In genomic region chr4:57017229-57017628, GRCm38 (mm10) we compare ENCODE assay signal across 8 mouse cellular contexts. TPM values are rescaled to one million over a fixed set of nuclear protein-coding genes. Genes with fewer than 3 reads are reported as not detected.
DNase-seq lines count a peak whose midpoint lies in the region; ATAC-seq and TF ChIP-seq lines count a peak whose summit lies in the region.

No protein-coding gene starts in this region.

- DNase-seq in MEL (ENCODE audit: low read depth, low spot score) = peak; percentile 58
- peak; percentile 58 for DNase-seq in adrenal gland, postnatal 4 days (ENCODE audit: low spot score in 2 of 2)
- peak; percentile 87 for DNase-seq in embryonic facial prominence, embryonic 11.5 days (ENCODE audit: low spot score)
- peak; percentile 63 to 77 for DNase-seq in heart, postnatal 36 days
- peak; percentile 33 for DNase-seq in layer of hippocampus, adult 9-11 months
- DNase-seq in lung, postnatal 36 days = peak; percentile 78
- peak; percentile 34 for DNase-seq in skeletal muscle tissue, adult 2 months (ENCODE audit: low read depth, low spot score)
- peak; percentile 54 to 78 for DNase-seq in urinary bladder, postnatal 4 days (ENCODE audit: low spot score in 2 of 2)

- peak; percentile 87 to 93 (median 87) for TF ChIP-seq CTCF in MEL (IDR thresholded peaks at IDR 0.05 in 2 of 3, conservative IDR thresholded peaks at IDR 0.05 in 1 of 3; ENCODE audit: control insufficient read depth in 1 of 3, insufficient read depth in 1 of 3, low read depth in 2 of 3, low read length in 3 of 3, poor library complexity in 1 of 3, severe bottlenecking in 1 of 3)

- 23% methylated on average over 5 of the region's 5 CpGs for WGBS in embryonic facial prominence, embryonic 11.5 days

- no peaks in the 10 kb centered on the region for H3K79me2 ChIP-seq in MEL (ENCODE audit: control insufficient read depth, insufficient read depth, low read length, poor library complexity)

- no peaks in the 10 kb centered on the region for H3K36me3 ChIP-seq in MEL (ENCODE audit: control insufficient read depth in 1 of 2, insufficient read depth in 2 of 2, low read length in 2 of 2)
- no peaks in the 10 kb centered on the region for H3K36me3 ChIP-seq in embryonic facial prominence, embryonic 11.5 days (replicated peaks; ENCODE audit: control insufficient read depth, insufficient read depth, low read depth, low read length)

- TF ChIP-seq POLR2A in MEL (IDR thresholded peaks at IDR 0.05; ENCODE audit: control insufficient read depth in 1 of 2, insufficient read depth in 1 of 2, low read depth in 1 of 2, low read length in 2 of 2, poor library complexity in 1 of 2) = no peak

- ATAC-seq in embryonic facial prominence, embryonic 11.5 days (replicated peaks; ENCODE audit: insufficient number of reproducible peaks, low FRiP score, low TSS enrichment, low read depth) = no peak; the same call in 1 of the 2 replicates

- intact Hi-C loops in heart, postnatal 36 days (cut with DNase I) = loop anchor here (2.0 kb wide), 1 partner anchor 126 kb away; the partner anchor contains the start of gene Epb41l4b

- no peak overlapping the region for H3K9ac ChIP-seq in MEL (ENCODE audit: control insufficient read depth, low read depth, low read length, poor library complexity, severe bottlenecking)
- no peak overlapping the region for H3K9ac ChIP-seq in embryonic facial prominence, embryonic 11.5 days (replicated peaks; ENCODE audit: low read length)

- H3K9me3 ChIP-seq in MEL (replicated peaks; ENCODE audit: insufficient read depth, low read length) = no peaks in the 10 kb centered on the region
- no peaks in the 10 kb centered on the region for H3K9me3 ChIP-seq in embryonic facial prominence, embryonic 11.5 days (replicated peaks; ENCODE audit: control insufficient read depth, low read length)

- no peak overlapping the region for H3K27ac ChIP-seq in MEL (ENCODE audit: control insufficient read depth, low read depth, low read length)
- no peak overlapping the region for H3K27ac ChIP-seq in embryonic facial prominence, embryonic 11.5 days (replicated peaks; ENCODE audit: low read depth, low read length)

- H3K4me1 ChIP-seq in MEL (ENCODE audit: control insufficient read depth in 1 of 2, insufficient read depth in 2 of 2, low read length in 2 of 2) = no peaks in the 10 kb centered on the region
- H3K4me1 ChIP-seq in embryonic facial prominence, embryonic 11.5 days (ENCODE audit: control insufficient read depth, insufficient read depth, low read length) = no peaks in the 10 kb centered on the region

- TF ChIP-seq RAD21 in MEL (IDR thresholded peaks at IDR 0.05; ENCODE audit: low read depth, low read length) = peak; percentile 82

- H3K4me2 ChIP-seq in embryonic facial prominence, embryonic 11.5 days (ENCODE audit: low read depth, low read length) = no peak overlapping the region

- H3K4me3 ChIP-seq in MEL (ENCODE audit: control insufficient read depth in 1 of 2, insufficient read depth in 1 of 2, low read depth in 2 of 2, low read length in 2 of 2) = no peak overlapping the region
- H3K4me3 ChIP-seq in embryonic facial prominence, embryonic 11.5 days (ENCODE audit: low read depth, low read length) = no peak overlapping the region

- no peak for TF ChIP-seq EP300 in MEL (IDR thresholded peaks at IDR 0.05; ENCODE audit: low read depth in 1 of 2, low read length in 2 of 2)

- H3K27me3 ChIP-seq in MEL (ENCODE audit: control insufficient read depth in 1 of 2, insufficient read depth in 2 of 2, low read length in 2 of 2) = peaks cover 2 to 4% of the 10 kb centered on the region in 2 experiments; a peak in 2 of 4 replicates
- no peaks in the 10 kb centered on the region for H3K27me3 ChIP-seq in embryonic facial prominence, embryonic 11.5 days (ENCODE audit: control insufficient read depth, insufficient read depth, low read length)

TF ChIP-seq in MEL, 35 proteins besides CTCF, POLR2A, EP300 and RAD21:
- TF ChIP-seq SMC3 (IDR thresholded peaks at IDR 0.05; ENCODE audit: low read depth, low read length) = peak; percentile 82
- TF ChIP-seq ZC3H11A (IDR thresholded peaks at IDR 0.05; ENCODE audit: low read depth, low read length) = peak; percentile 69
- no peak for TF ChIP-seq TCF12 (IDR thresholded peaks at IDR 0.05; ENCODE audit: low read depth, low read length)
- TF ChIP-seq UBTF (IDR thresholded peaks at IDR 0.05; ENCODE audit: borderline replicate concordance, insufficient read depth, low read depth, low read length) = no peak

RNA-seq across cellular contexts. Expression of gene Frrs1l, which starts 27.0 kb away (rescaled TPM):
- not detected in 2 replicates for total RNA-seq in MEL (2012; rRNA removed)
- not detected for polyA plus RNA-seq in MEL (2012; ENCODE audit: insufficient read depth in 1 of 2, insufficient read length in 2 of 2, low read depth in 1 of 2, low replicate concordance in 2 of 2, missing spikeins in 1 of 2)
- under 1 TPM; 0.84 to 0.99 TPM for total RNA-seq in adrenal gland, postnatal 4 days (2021)
- polyA plus RNA-seq in embryonic facial prominence, embryonic 11.5 days (2014; fragmentation: Nextera tagmentation; extraction: Ambion mirVana) = 1.6 and 2.4 TPM in 2 replicates
- under 1 TPM; 0.05 to 0.11 TPM for total RNA-seq in heart, postnatal 36 days (2021)

Comparison
In these comparisons a context has a peak if more than half of its experiments do, and no peak if none do; other contexts are left out.
1. DNase-seq: peak in every context shown above with its lines; median percentile 87 in embryonic facial prominence, embryonic 11.5 days; 78 in lung, postnatal 36 days; 70 in heart, postnatal 36 days; 66 in urinary bladder, postnatal 4 days; 58 in MEL; 58 in adrenal gland, postnatal 4 days; 34 in skeletal muscle tissue, adult 2 months; 33 in layer of hippocampus, adult 9-11 months.